9 mouse cellular contexts compared by ENCODE assay signal in the genomic region with DNA sequence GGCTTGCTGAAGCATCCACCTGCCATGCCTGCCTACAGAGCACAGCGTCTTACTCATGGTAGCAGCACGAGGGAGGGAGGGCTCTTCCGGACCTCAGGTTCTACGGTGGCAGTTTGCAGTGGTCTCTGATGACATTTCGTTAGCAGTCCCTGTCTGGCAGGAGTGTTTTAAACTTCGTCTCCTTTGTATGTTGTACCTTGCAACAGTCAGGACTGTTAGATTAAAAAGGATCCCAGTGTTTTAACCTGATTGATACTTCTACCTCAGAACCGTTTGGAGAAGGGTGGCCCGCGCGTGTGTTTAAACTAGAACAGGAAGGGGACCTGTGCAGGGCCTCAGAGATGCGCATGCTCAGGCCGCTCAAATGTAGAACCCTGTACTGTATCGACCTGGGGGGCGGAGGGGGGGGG. TPM values are rescaled to one million over a fixed set of nuclear protein-coding genes. Genes with fewer than 3 reads are reported as not detected.
DNase-seq lines count a peak whose midpoint lies in the region; ATAC-seq and TF ChIP-seq lines count a peak whose summit lies in the region.
"Had no signal": no experiment of that assay in that cellular context is flagged by ENCODE, and none has a peak within 500 bp of the region (broad histone marks: within the 10 kb centered on the region; RNA-seq: fewer than 3 reads in every experiment).

No protein-coding gene starts in this region.

- H3K4me1 ChIP-seq in liver, embryonic 14.5 days (replicated peaks; ENCODE audit: control insufficient read depth in 2 of 2, insufficient read depth in 2 of 2, low read length in 1 of 2), result peaks cover 23 to 42% of the 10 kb centered on the region in 2 experiments
- no peaks in the 10 kb centered on the region for H3K4me1 ChIP-seq in hindbrain, embryonic 16.5 days (ENCODE audit: control insufficient read depth, insufficient read depth, low read depth, low read length)
- H3K4me1 ChIP-seq in forebrain, embryonic 10.5 days, result peaks cover 7% of the 10 kb centered on the region
- H3K4me1 ChIP-seq in forebrain, embryonic 12.5 days, result no peaks in the 10 kb centered on the region

- peak overlapping the region; percentile 84 for H3K9ac ChIP-seq in liver, embryonic 14.5 days (replicated peaks)
- no peak overlapping the region for H3K9ac ChIP-seq in hindbrain, embryonic 16.5 days (ENCODE audit: low read depth, low read length)
- no peak overlapping the region for H3K9ac ChIP-seq in forebrain, embryonic 12.5 days

- 10% methylated on average over 14 of the region's 14 CpGs for WGBS in liver, embryonic 14.5 days (ENCODE audit: insufficient replicate concordance)
- WGBS in hindbrain, embryonic 16.5 days, result 85% methylated on average over 14 of the region's 14 CpGs
- WGBS in forebrain, embryonic 10.5 days, result 83% methylated on average over 14 of the region's 14 CpGs
- 87% methylated on average over 14 of the region's 14 CpGs for WGBS in forebrain, embryonic 12.5 days

- H3K9me3 ChIP-seq in liver, embryonic 14.5 days (ENCODE audit: control insufficient read depth, low read length), result no peaks in the 10 kb centered on the region
- H3K9me3 ChIP-seq in hindbrain, embryonic 16.5 days (ENCODE audit: control insufficient read depth, low read length), result no peaks in the 10 kb centered on the region
- no peaks in the 10 kb centered on the region for H3K9me3 ChIP-seq in forebrain, embryonic 10.5 days
- H3K9me3 ChIP-seq in forebrain, embryonic 12.5 days, result no peaks in the 10 kb centered on the region

- TF ChIP-seq EP300 in liver, embryonic 14.5 days (IDR thresholded peaks at IDR 0.05; ENCODE audit: low read depth), result 0 out of 2 replicates have a peak, but pooled peaks have one; percentile 25

- no peaks in the 10 kb centered on the region for H3K36me3 ChIP-seq in liver, embryonic 14.5 days (replicated peaks; ENCODE audit: control insufficient read depth, insufficient read depth, low read depth)
- H3K36me3 ChIP-seq in hindbrain, embryonic 16.5 days (ENCODE audit: control insufficient read depth, insufficient read depth, low read length), result no peaks in the 10 kb centered on the region
- H3K36me3 ChIP-seq in forebrain, embryonic 10.5 days (replicated peaks), result no peaks in the 10 kb centered on the region
- H3K36me3 ChIP-seq in forebrain, embryonic 12.5 days (replicated peaks), result no peaks in the 10 kb centered on the region

- H3K27me3 ChIP-seq in liver, embryonic 14.5 days (ENCODE audit: control insufficient read depth, insufficient read depth, low read length), result no peaks in the 10 kb centered on the region
- H3K27me3 ChIP-seq in hindbrain, embryonic 16.5 days (replicated peaks; ENCODE audit: control insufficient read depth, insufficient read depth, low read length), result no peaks in the 10 kb centered on the region
- H3K27me3 ChIP-seq in forebrain, embryonic 10.5 days (ENCODE audit: poor library complexity, severe bottlenecking), result no peaks in the 10 kb centered on the region
- H3K27me3 ChIP-seq in forebrain, embryonic 12.5 days, result no peaks in the 10 kb centered on the region

- peak overlapping the region; percentile 90 for H3K27ac ChIP-seq in liver, embryonic 14.5 days
- no peak overlapping the region for H3K27ac ChIP-seq in hindbrain, embryonic 16.5 days (ENCODE audit: low read depth, low read length)
- H3K27ac ChIP-seq in forebrain, embryonic 10.5 days, result no peak overlapping the region
- no peak overlapping the region for H3K27ac ChIP-seq in forebrain, embryonic 12.5 days

- DNase-seq in liver, embryonic 14.5 days (ENCODE audit: low read depth in 3 of 3, low spot score in 3 of 3), result peak in 1 of 3 experiments; percentile 49
- peak; percentile 38 to 62 for DNase-seq in spleen, postnatal 14 days (ENCODE audit: low spot score in 2 of 2)
- DNase-seq in forebrain, embryonic 10.5 days (ENCODE audit: extremely low spot score, low spot score), result no peak
- no peak for DNase-seq in right cerebral cortex, postnatal 10 days (ENCODE audit: low spot score in 2 of 2)
- DNase-seq: kidney, postnatal 10 days had no signal

- H3K4me3 ChIP-seq in liver, embryonic 14.5 days (ENCODE audit: insufficient read depth in 1 of 2, low read depth in 2 of 2, low read length in 2 of 2), result peak overlapping the region; percentile 63 to 86
- no peak overlapping the region for H3K4me3 ChIP-seq in hindbrain, embryonic 16.5 days (ENCODE audit: low read length)
- no peak overlapping the region for H3K4me3 ChIP-seq in forebrain, embryonic 10.5 days
- no peak overlapping the region for H3K4me3 ChIP-seq in forebrain, embryonic 12.5 days (replicated peaks)

- H3K4me2 ChIP-seq in liver, embryonic 14.5 days (ENCODE audit: low read depth), result peak overlapping the region; percentile 85
- H3K4me2 ChIP-seq in hindbrain, embryonic 16.5 days (ENCODE audit: low read length), result no peak overlapping the region
- H3K4me2 ChIP-seq in forebrain, embryonic 12.5 days, result no peak overlapping the region

- peak; percentile 29 for ATAC-seq in CD4-positive, CD25-positive, alpha-beta regulatory T cell, adult 4 months
- peak; percentile 25 for ATAC-seq in activated CD4-positive, CD25-positive, alpha-beta regulatory T cell, adult 4 months
- peak; percentile 89 for ATAC-seq in liver, embryonic 14.5 days (ENCODE audit: insufficient read depth)
- ATAC-seq in hindbrain, embryonic 16.5 days, result no peak
- no peak for ATAC-seq in forebrain, embryonic 12.5 days (ENCODE audit: low FRiP score)

- TF ChIP-seq CTCF in liver, embryonic 14.5 days (IDR thresholded peaks at IDR 0.05; ENCODE audit: low read depth), result no peak

RNA-seq across cellular contexts. Expression of a gene that starts 47.5 kb away (rescaled TPM):
- 1,000 to 10,000 TPM; 1,290 to 1,712 TPM for polyA plus RNA-seq in CD4-positive, CD25-positive, alpha-beta regulatory T cell, adult 4 months (2017; shearing (Covaris generic))
- 1,000 to 10,000 TPM; 1,354 to 1,613 TPM for polyA plus RNA-seq in activated CD4-positive, CD25-positive, alpha-beta regulatory T cell, adult 4 months (2017; shearing (Covaris generic))
- polyA plus RNA-seq in liver, embryonic 14.5 days (2012; rRNA removed), result 6.7 and 10.4 TPM in 2 replicates
- polyA plus RNA-seq in liver, embryonic 14.5 days (2014; fragmentation: Nextera tagmentation; extraction: Ambion mirVana), result 31.8 and 35.8 TPM in 2 replicates
- polyA plus RNA-seq in hindbrain, embryonic 16.5 days (2015; fragmentation: Nextera tagmentation; extraction: Ambion mirVana), result 10.4 and 15.3 TPM in 2 replicates
- 24.8 and 25.2 TPM in 2 replicates for polyA plus RNA-seq in forebrain, embryonic 10.5 days (2016; fragmentation: Nextera tagmentation; extraction: Ambion mirVana)
- polyA plus RNA-seq in forebrain, embryonic 12.5 days (2016; fragmentation: Nextera tagmentation; extraction: Ambion mirVana), result 18.8 and 22.1 TPM in 2 replicates

RNA-seq across cellular contexts. Expression of a gene that starts 47.7 kb away (rescaled TPM):
- not detected for polyA plus RNA-seq in CD4-positive, CD25-positive, alpha-beta regulatory T cell, adult 4 months (2017; shearing (Covaris generic))
- polyA plus RNA-seq in activated CD4-positive, CD25-positive, alpha-beta regulatory T cell, adult 4 months (2017; shearing (Covaris generic)), result not detected
- 0.01 and 0.03 TPM in 2 replicates for polyA plus RNA-seq in liver, embryonic 14.5 days (2012; rRNA removed)
- 0.10 TPM in 1 of 2 replicates, not detected in the other for polyA plus RNA-seq in liver, embryonic 14.5 days (2014; fragmentation: Nextera tagmentation; extraction: Ambion mirVana)
- polyA plus RNA-seq in hindbrain, embryonic 16.5 days (2015; fragmentation: Nextera tagmentation; extraction: Ambion mirVana), result 0.08 TPM in 1 of 2 replicates, not detected in the other
- 0.11 and 0.17 TPM in 2 replicates for polyA plus RNA-seq in forebrain, embryonic 10.5 days (2016; fragmentation: Nextera tagmentation; extraction: Ambion mirVana)
- 0.19 and 0.21 TPM in 2 replicates for polyA plus RNA-seq in forebrain, embryonic 12.5 days (2016; fragmentation: Nextera tagmentation; extraction: Ambion mirVana)

Comparison
In these comparisons a context has a peak if more than half of its experiments do, and no peak if none do; other contexts are left out.
1. ATAC-seq: peak in CD4-positive, CD25-positive, alpha-beta regulatory T cell, adult 4 months (single experiment), activated CD4-positive, CD25-positive, alpha-beta regulatory T cell, adult 4 months (single experiment) and liver, embryonic 14.5 days (single experiment); none in hindbrain, embryonic 16.5 days (single experiment) and forebrain, embryonic 12.5 days (single experiment).
2. DNase-seq: peak in spleen, postnatal 14 days (2 of 2); none in forebrain, embryonic 10.5 days (single experiment) and right cerebral cortex, postnatal 10 days (0 of 2).
3. H3K4me3 ChIP-seq: peak in liver, embryonic 14.5 days (2 of 2); none in hindbrain, embryonic 16.5 days (single experiment), forebrain, embryonic 10.5 days (single experiment) and forebrain, embryonic 12.5 days (single experiment).
4. RNA of a gene that starts 47.5 kb away (polyA plus RNA-seq): 1,290 to 1,712 TPM in CD4-positive, CD25-positive, alpha-beta regulatory T cell, adult 4 months and 1,354 to 1,613 TPM in activated CD4-positive, CD25-positive, alpha-beta regulatory T cell, adult 4 months; 6.7 to 35.8 TPM in liver, embryonic 14.5 days, 24.8 to 25.2 TPM in forebrain, embryonic 10.5 days, 18.8 to 22.1 TPM in forebrain, embryonic 12.5 days and 10.4 to 15.3 TPM in hindbrain, embryonic 16.5 days; every median in the first group is over 10 times any median in the second.